Mouse (Mus musculus) kidney, embryonic 14.5 days (tissue): ENCODE results near the gene Bcat2. TPM values are rescaled to one million over a fixed set of nuclear protein-coding genes. Genes with fewer than 3 reads are reported as not detected.

ENCODE experiments used
- ATAC-seq: fragments of 200-750 bp; cut with Nextera tagmentation; 2 replicates; pipeline ENCODE4 v1.8.0; 2017; ENCODE audit warnings: moderate number of reproducible peaks, mild to moderate bottlenecking, moderate TSS enrichment, moderate library complexity; ENCODE audit not compliant: low FRiP score, low TSS enrichment
- H3K27ac ChIP-seq: fragments of 300-500 bp; sonication (generic); 2 replicates; pipeline ENCODE4 v1.5.1; 2014; ENCODE audit warnings: low read depth, mild to moderate bottlenecking, low read length, moderate library complexity, mixed read lengths
- H3K27me3 ChIP-seq: fragments of 300-500 bp; sonication (generic); 2 replicates; pipeline ENCODE4 v1.6.1; 2014; ENCODE audit warnings: mild to moderate bottlenecking, low read length; ENCODE audit not compliant: control insufficient read depth, insufficient read depth
- H3K36me3 ChIP-seq: fragments of 300-500 bp; sonication (generic); 2 replicates; pipeline ENCODE4 v1.6.1; 2014; ENCODE audit warnings: low read length, mixed read lengths; ENCODE audit not compliant: control insufficient read depth, insufficient read depth
- H3K4me1 ChIP-seq: fragments of 300-500 bp; sonication (generic); 2 replicates; pipeline ENCODE4 v1.6.1; 2014; ENCODE audit warnings: low read length, mixed read lengths; ENCODE audit not compliant: control insufficient read depth, insufficient read depth
- H3K4me2 ChIP-seq: fragments of 300-500 bp; sonication (generic); replicated peaks from 2 replicates; pipeline ENCODE4 v1.6.1; 2014; ENCODE audit warnings: low read depth, mild to moderate bottlenecking, low read length
- H3K4me3 ChIP-seq: fragments of 300-500 bp; sonication (generic); 2 replicates; pipeline ENCODE4 v1.5.1; 2014; ENCODE audit warnings: mild to moderate bottlenecking, low read length
- H3K9ac ChIP-seq: fragments of 300-500 bp; sonication (generic); 2 replicates; pipeline ENCODE4 v1.6.1; 2014; ENCODE audit warnings: low read depth, mild to moderate bottlenecking, low read length, moderate library complexity
- H3K9me3 ChIP-seq: fragments of 300-500 bp; sonication (generic); 2 replicates; pipeline ENCODE4 v1.6.1; 2016; ENCODE audit warnings: low read length; ENCODE audit not compliant: control insufficient read depth
- WGBS: fragments of 180-500 bp; shearing (Covaris S2); extraction: QIAGEN DNeasy Blood & Tissue Kit; methylation state at CpG from one replicate; pipeline ENCODE4 v1.1.7; 2014; 5-methylcytosine and 5-hydroxymethylcytosine counted together
- polyA plus RNA-seq: library from polyadenylated mRNA; unstranded; fragments of >200 nt; fragmentation: Nextera tagmentation; extraction: Ambion mirVana; gene quantifications from 2 replicates; pipeline ENCODE4 v1.2.1, GENCODE M21; 2014

The Bcat2 gene
- polyA plus RNA-seq, 1 experiment from 2014 or later: 73.7 TPM

- Histone ChIP-seq H3K4me2 (no peak overlapping the region), H3K9ac (no peak overlapping the region), H3K9me3 (no peaks in the 10 kb centered on the region), H3K4me1 (no peaks in the 10 kb centered on the region), H3K4me3 (no peak overlapping the region), H3K36me3 (no peaks in the 10 kb centered on the region), H3K27me3 (no peaks in the 10 kb centered on the region), H3K27ac (no peak overlapping the region)
- WGBS: 48% methylated on average over 18 of the region's 18 CpGs
- ATAC-seq: no peak
Observed at GRCm38 (mm10) chr7:45598960-45599879, 29.3 kb downstream of the Bcat2 start.

GRCm38 (mm10) chr7:45605704-45606289 is 35.8 kb downstream of the Bcat2 start:
- H3K9ac ChIP-seq: no peak overlapping the region
- ATAC-seq: no peak
- H3K4me1 ChIP-seq: no peaks in the 10 kb centered on the region
- H3K36me3 ChIP-seq: no peaks in the 10 kb centered on the region
- 73% methylated on average over 9 of the region's 9 CpGs for WGBS
- H3K9me3 ChIP-seq: no peaks in the 10 kb centered on the region
- H3K27ac ChIP-seq: no peak overlapping the region
- no peak overlapping the region for H3K4me2 ChIP-seq
- H3K27me3 ChIP-seq: no peaks in the 10 kb centered on the region
- H3K4me3 ChIP-seq: no peak overlapping the region

- H3K27ac ChIP-seq: no peak overlapping the region
- no peaks in the 10 kb centered on the region for H3K27me3 ChIP-seq
- no peak overlapping the region for H3K4me3 ChIP-seq
- no peaks in the 10 kb centered on the region for H3K4me1 ChIP-seq
- ATAC-seq: no peak
- no peaks in the 10 kb centered on the region for H3K9me3 ChIP-seq
- 80% methylated on average over 1 of the region's 1 CpGs for WGBS
- H3K4me2 ChIP-seq: no peak overlapping the region
- no peak overlapping the region for H3K9ac ChIP-seq
- no peaks in the 10 kb centered on the region for H3K36me3 ChIP-seq
Observed at GRCm38 (mm10) chr7:45609511-45609910, 39.6 kb downstream of the Bcat2 start.

DNA sequence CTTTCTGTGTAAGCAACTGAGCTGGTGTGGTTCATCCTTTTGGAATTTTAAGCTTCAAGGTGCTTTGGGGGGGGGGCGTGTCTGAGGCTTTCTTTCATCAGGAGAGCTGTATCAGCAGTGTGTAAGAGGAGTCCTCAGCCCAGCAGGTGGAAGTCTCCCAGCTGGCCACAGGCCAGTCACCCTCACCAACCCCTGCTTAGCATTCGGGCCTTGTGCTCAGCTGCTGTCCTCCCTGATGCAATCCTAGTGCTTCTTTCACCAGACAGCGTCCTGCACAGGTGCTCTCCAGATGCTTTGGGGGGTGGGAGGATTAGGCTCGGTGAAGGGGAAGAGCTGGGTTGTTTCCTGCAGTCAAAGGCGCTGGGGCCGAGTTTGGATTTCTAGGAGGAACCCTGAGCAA is 46.3 kb downstream of the Bcat2 start:
- 30% methylated on average over 6 of the region's 6 CpGs for WGBS
- Histone ChIP-seq H3K27me3 (peaks cover 31% of the 10 kb centered on the region), H3K9ac (no peak overlapping the region), H3K4me2 (no peak overlapping the region), H3K9me3 (no peaks in the 10 kb centered on the region), H3K4me1 (peaks cover 12% of the 10 kb centered on the region), H3K36me3 (no peaks in the 10 kb centered on the region), H3K4me3 (no peak overlapping the region), H3K27ac (no peak overlapping the region)
- peak; percentile 59 for ATAC-seq

- no peaks in the 10 kb centered on the region for H3K36me3 ChIP-seq
- peak; percentile 58 for ATAC-seq
- H3K27ac ChIP-seq: no peak within 1 kb of the TSS
- peak within 1 kb of the TSS; percentile 31; the same call in 1 of the 2 replicates for H3K9ac ChIP-seq
- peak within 1 kb of the TSS; percentile 23; the same call in 1 of the 2 replicates for H3K4me3 ChIP-seq
- H3K4me1 ChIP-seq: peaks cover 12% of the 10 kb centered on the region
- H3K9me3 ChIP-seq: no peaks in the 10 kb centered on the region
- H3K27me3 ChIP-seq: peaks cover 31% of the 10 kb centered on the region
- H3K4me2 ChIP-seq: peak within 1 kb of the TSS; percentile 44
- 6% methylated on average over 31 of the region's 31 CpGs for WGBS
Observed at GRCm38 (mm10) chr7:45617042-45617695, 47.2 kb downstream of the Bcat2 start, which contains the start of gene Fut1. Fut1 (plus strand) TSS chr7:45617289.

GRCm38 (mm10) chr7:45618316-45618715 is 48.4 kb downstream of the Bcat2 start:
- H3K9ac ChIP-seq: no peak overlapping the region
- no peaks in the 10 kb centered on the region for H3K9me3 ChIP-seq
- peaks cover 31% of the 10 kb centered on the region for H3K27me3 ChIP-seq
- H3K4me1 ChIP-seq: peaks cover 12% of the 10 kb centered on the region
- H3K27ac ChIP-seq: no peak overlapping the region
- H3K4me2 ChIP-seq: no peak overlapping the region
- no peak for ATAC-seq
- H3K4me3 ChIP-seq: no peak overlapping the region
- no peaks in the 10 kb centered on the region for H3K36me3 ChIP-seq
- 86% methylated on average over 5 of the region's 5 CpGs for WGBS

DNA sequence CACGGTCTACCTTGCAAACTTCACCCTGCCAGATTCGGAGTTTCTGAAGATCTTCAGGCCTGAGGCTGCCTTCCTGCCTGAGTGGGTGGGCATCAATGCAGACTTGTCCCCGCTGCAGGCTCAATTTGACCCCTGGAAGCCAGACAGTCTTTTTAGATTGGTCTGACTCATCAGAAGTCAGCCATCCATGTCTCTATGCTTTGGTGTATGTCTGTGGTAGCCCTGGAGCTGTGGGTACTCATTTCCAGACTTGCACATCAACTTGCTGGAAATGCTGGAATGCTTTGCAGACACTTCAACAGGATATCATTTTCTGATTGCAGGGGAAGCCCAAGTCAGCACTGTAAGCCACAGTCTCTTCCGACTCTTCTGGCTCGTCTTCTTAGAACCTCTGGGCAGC is 49.6 kb downstream of the Bcat2 start:
- H3K9me3 ChIP-seq: no peaks in the 10 kb centered on the region
- no peak overlapping the region for H3K27ac ChIP-seq
- no peak for ATAC-seq
- H3K4me1 ChIP-seq: peaks cover 12% of the 10 kb centered on the region
- no peaks in the 10 kb centered on the region for H3K36me3 ChIP-seq
- H3K9ac ChIP-seq: no peak overlapping the region
- H3K4me2 ChIP-seq: no peak overlapping the region
- H3K27me3 ChIP-seq: peaks cover 31% of the 10 kb centered on the region
- WGBS: 83% methylated on average over 5 of the region's 5 CpGs
- H3K4me3 ChIP-seq: no peak overlapping the region

DNA sequence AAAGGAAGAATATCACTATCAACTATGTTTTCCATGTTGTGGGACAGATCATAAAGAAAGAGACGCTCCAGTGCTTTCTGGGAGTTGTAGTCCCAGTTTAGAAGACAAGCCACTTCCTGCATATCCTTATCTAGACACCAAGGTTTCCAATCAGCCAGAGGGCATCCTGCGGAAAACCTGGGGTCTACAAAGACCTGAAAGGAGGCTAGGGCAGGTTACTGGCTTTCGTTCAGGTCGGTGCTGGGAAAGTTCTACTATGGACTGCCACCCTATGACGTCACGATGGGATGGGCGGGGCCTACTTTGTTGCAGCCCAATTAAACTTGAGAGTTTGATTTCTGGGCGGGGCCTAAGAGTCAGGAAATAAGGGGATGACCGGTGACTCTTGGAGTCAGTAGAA is 51.5 kb downstream of the Bcat2 start, which contains the start of gene Izumo1:
TSS of gene Izumo1 (plus strand) at position 369 of the 400 bp plus-strand sequence.
- Histone ChIP-seq H3K9ac (no peak within 1 kb of the TSS), H3K9me3 (no peaks in the 10 kb centered on the region), H3K27me3 (peaks cover 22% of the 10 kb centered on the region), H3K27ac (no peak within 1 kb of the TSS), H3K4me1 (peaks cover 6% of the 10 kb centered on the region), H3K4me2 (no peak within 1 kb of the TSS), H3K36me3 (no peaks in the 10 kb centered on the region), H3K4me3 (no peak within 1 kb of the TSS)
- ATAC-seq: no peak
- 35% methylated on average over 9 of the region's 9 CpGs for WGBS
